Mouse (Mus musculus): ENCODE data around the gene Actg1. TPM values are rescaled to one million over a fixed set of nuclear protein-coding genes. Genes with fewer than 3 reads are reported as not detected.
A peak's percentile ranks its signal among the peaks of the same experiment; 100 is the strongest.

The Actg1 gene
- polyA plus RNA-seq, 1 experiment from 2014 or later = 2,814 TPM

DNA sequence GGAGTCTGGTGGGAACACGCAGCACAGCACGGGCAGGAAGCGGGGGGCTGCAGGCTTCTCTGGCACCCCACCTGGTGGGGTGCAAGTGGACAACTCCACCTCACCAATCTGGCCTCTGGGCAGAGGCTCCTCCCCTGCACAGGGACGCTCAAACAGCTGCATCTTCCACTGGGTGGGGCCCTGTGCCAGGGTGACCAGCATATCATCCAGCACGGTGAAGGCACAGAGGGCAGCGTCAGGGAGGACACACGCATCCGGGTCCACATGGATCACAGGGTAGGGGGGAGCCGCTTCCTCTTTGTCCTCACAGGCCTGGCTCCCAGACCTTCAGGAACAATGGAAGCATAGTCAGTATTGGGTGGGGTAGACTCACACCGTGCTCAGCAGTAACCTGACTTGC is 29.0 kb upstream of the Actg1 start:
- Histone ChIP-seq H3K9ac (replicated peaks) (peak overlapping the region; percentile 85), H3K4me3 (replicated peaks) (peak overlapping the region; percentile 94), H3K9me3 (no peaks in the 10 kb centered on the region), H3K27me3 (no peaks in the 10 kb centered on the region), H3K4me1 (replicated peaks) (peaks cover 22% of the 10 kb centered on the region), H3K27ac (no peak overlapping the region), H3K4me2 (peak overlapping the region; percentile 81), H3K36me3 (peaks cover 73% of the 10 kb centered on the region)
- 84% methylated on average over 10 of the region's 10 CpGs for WGBS
- no peak for ATAC-seq (ENCODE audit: insufficient number of reproducible peaks, insufficient read depth, low FRiP score, low TSS enrichment, low read depth)

DNA sequence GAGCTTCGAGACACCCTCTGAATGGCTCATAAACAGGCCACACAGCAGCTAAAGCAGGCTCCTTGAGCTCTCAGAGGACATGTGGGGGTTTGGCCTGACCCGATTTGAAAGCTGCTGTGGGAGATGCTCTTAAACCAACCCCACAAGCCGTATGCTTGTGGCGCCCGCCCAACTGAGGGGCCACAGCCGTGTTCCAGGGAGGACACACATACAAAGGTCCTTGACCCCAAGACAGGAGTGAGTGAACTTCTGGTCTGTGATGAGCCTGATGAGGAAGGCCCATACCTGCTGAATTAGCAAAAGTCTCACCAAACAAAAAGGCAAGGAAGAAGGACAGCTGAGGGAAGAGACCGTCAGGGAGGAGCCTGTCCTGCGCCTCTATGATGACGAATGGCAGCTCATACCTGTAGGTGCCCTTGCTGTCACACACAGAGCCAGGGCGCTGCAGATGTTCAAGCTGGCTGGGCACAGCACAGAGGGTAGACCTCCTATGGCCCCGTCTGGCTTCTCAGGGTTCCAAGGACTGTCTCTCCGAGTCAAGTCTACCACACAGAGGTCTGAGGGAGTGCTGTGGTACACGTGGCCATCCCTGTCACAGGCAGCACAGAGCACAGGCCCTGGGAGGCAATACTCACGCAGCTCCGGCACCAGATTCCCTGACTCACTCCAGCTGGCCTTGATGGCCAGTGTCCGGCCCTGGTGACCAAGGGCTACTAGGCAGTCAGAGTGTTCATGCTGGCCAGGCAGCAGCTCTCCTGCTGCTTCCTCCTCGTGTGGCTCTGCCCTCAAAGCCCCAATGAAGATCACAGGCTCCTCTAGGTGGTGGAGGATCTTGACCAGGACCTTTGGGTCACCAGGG is 28.2 kb upstream of the Actg1 start:
- H3K27me3 ChIP-seq = no peaks in the 10 kb centered on the region
- H3K9ac ChIP-seq (replicated peaks) = 0 out of 2 replicates have a peak overlapping the region, but pooled peaks have one; percentile 8
- no peak overlapping the region for H3K27ac ChIP-seq
- H3K9me3 ChIP-seq = no peaks in the 10 kb centered on the region
- ATAC-seq (ENCODE audit: insufficient number of reproducible peaks, insufficient read depth, low FRiP score, low TSS enrichment, low read depth) = no peak
- H3K4me3 ChIP-seq (replicated peaks) = no peak overlapping the region
- H3K36me3 ChIP-seq = peaks cover 73% of the 10 kb centered on the region
- peaks cover 22% of the 10 kb centered on the region for H3K4me1 ChIP-seq (replicated peaks)
- H3K4me2 ChIP-seq = peak overlapping the region; percentile 81; the same call in 1 of the 2 replicates
- 87% methylated on average over 17 of the region's 17 CpGs for WGBS

DNA sequence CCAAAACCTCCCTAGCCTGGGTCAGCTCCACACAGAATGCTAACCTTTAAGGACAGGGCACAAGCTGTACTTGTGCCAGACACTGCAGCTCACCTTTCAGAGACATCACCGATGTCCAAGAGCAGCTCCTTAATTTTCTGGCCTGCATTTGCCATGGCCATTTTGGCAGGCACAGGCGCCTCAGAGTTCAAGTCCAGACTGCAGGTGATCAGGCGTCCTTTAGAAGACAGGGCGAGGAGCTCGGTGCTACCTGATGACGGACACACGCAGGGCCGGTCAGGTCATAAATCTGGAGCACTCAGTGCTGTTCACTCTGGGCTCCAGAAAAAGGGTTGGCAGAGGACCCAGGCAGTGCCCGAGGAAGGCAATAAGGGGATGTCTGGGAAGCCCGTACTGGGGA is 27.0 kb upstream of the Actg1 start:
- 91% methylated on average over 10 of the region's 10 CpGs for WGBS
- Histone ChIP-seq H3K36me3 (peaks cover 73% of the 10 kb centered on the region), H3K27me3 (no peaks in the 10 kb centered on the region), H3K27ac (no peak overlapping the region), H3K4me3 (replicated peaks) (no peak overlapping the region), H3K9ac (replicated peaks) (no peak overlapping the region), H3K9me3 (no peaks in the 10 kb centered on the region), H3K4me1 (replicated peaks) (peaks cover 22% of the 10 kb centered on the region), H3K4me2 (no peak overlapping the region)
- ATAC-seq (ENCODE audit: insufficient number of reproducible peaks, insufficient read depth, low FRiP score, low TSS enrichment, low read depth) = no peak

DNA sequence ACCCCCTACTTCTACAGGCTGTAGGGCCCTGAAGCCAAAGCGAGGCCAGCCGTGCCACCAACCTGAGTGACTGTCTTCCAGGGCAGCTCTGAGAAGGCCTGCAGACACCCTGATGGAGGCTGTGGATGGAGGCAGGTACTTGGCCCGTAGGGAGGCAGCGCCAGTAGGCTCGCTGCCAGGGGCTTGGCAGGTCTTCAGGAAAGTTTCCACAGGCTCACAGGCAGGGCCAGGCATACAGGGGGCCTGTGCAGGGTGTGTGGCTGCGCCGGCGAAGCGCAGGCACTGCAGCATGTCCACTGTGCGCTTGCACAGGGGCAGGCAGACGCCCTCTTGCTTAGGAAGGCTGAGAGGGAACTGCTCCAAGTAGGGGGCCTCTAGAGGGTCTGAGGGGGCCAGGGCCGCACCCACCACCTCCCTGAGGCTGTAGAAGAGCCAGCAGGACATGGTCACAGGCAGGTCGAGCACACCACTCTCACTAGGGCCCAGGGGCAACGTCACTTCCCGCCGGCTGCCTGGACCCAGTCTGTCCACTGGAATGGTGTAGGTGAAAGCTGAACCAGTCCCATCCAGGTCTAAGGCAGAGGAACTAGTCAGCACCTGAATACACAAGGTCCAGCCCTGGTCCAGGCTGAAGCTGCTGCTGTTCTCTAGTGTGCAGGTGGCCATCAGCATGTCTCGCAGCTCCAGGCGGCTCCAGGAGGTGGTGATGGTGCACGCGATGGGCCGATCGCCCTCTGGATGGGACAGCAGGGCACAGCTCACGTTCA is 25.7 kb upstream of the Actg1 start:
- no peak for ATAC-seq (ENCODE audit: insufficient number of reproducible peaks, insufficient read depth, low FRiP score, low TSS enrichment, low read depth)
- no peak overlapping the region for H3K4me2 ChIP-seq
- H3K27ac ChIP-seq = no peak overlapping the region
- no peak overlapping the region for H3K4me3 ChIP-seq (replicated peaks)
- no peaks in the 10 kb centered on the region for H3K27me3 ChIP-seq
- peaks cover 82% of the 10 kb centered on the region for H3K36me3 ChIP-seq
- peaks cover 15% of the 10 kb centered on the region for H3K4me1 ChIP-seq (replicated peaks)
- H3K9me3 ChIP-seq = no peaks in the 10 kb centered on the region
- WGBS = 89% methylated on average over 23 of the region's 23 CpGs
- no peak overlapping the region for H3K9ac ChIP-seq (replicated peaks)

DNA sequence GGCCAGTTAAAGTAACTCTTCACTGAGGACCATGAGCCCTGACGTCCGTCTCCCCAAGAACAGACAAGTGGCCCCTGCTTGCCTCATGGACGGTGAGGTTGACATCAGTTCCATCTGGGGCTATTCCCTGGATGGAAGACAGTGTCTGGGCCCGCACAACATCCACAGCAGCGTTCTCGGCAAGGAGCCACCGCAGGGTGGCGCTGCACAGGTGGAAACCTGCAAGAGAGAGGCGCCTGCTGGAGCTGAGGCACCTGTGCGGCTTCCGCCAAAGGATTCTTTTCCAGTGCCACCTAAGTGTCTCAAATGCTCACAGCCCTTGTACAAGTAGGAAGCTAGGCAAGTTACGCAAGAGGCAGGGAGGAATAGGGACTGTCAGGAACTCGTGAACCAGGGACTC is 24.7 kb upstream of the Actg1 start:
- Histone ChIP-seq H3K27ac (no peak overlapping the region), H3K9me3 (no peaks in the 10 kb centered on the region), H3K9ac (replicated peaks) (no peak overlapping the region), H3K4me3 (replicated peaks) (no peak overlapping the region), H3K4me1 (replicated peaks) (peaks cover 10% of the 10 kb centered on the region), H3K4me2 (no peak overlapping the region), H3K36me3 (peaks cover 86% of the 10 kb centered on the region), H3K27me3 (no peaks in the 10 kb centered on the region)
- WGBS = 71% methylated on average over 13 of the region's 13 CpGs
- no peak for ATAC-seq (ENCODE audit: insufficient number of reproducible peaks, insufficient read depth, low FRiP score, low TSS enrichment, low read depth)

DNA sequence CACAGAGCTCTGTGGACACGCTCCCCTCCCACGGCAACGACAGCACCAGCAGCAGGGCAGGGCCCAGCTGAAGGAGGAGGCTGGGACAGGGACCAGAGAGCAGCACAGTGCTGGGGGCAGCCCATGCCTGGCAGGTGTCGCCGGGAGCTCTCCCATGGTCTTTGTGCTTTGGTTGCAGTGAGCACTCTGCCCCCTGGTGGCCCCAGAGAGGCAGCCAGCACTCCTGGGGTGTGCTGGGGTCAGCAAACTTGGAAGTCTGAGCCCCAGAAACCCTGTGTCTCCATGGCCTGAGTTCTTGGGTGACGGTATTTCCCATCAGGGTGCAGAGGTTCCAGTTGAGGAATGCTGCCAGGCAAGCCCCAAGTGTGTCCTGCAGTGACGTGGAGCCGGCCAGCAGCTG is 21.3 kb upstream of the Actg1 start:
- peaks cover 60% of the 10 kb centered on the region for H3K36me3 ChIP-seq
- WGBS = 40% methylated on average over 8 of the region's 8 CpGs
- peak; percentile 67; the same call in 1 of the 2 replicates for ATAC-seq (ENCODE audit: insufficient number of reproducible peaks, insufficient read depth, low FRiP score, low TSS enrichment, low read depth)
- peak overlapping the region; percentile 37; the same call in 1 of the 2 replicates for H3K9ac ChIP-seq (replicated peaks)
- H3K27ac ChIP-seq = peak overlapping the region; percentile 50; the same call in 1 of the 2 replicates
- 0 out of 2 replicates have a peak, but pooled peaks cover 4% of the 10 kb centered on the region for H3K4me1 ChIP-seq (replicated peaks)
- H3K9me3 ChIP-seq = no peaks in the 10 kb centered on the region
- no peaks in the 10 kb centered on the region for H3K27me3 ChIP-seq
- no peak overlapping the region for H3K4me2 ChIP-seq
- no peak overlapping the region for H3K4me3 ChIP-seq (replicated peaks)

DNA sequence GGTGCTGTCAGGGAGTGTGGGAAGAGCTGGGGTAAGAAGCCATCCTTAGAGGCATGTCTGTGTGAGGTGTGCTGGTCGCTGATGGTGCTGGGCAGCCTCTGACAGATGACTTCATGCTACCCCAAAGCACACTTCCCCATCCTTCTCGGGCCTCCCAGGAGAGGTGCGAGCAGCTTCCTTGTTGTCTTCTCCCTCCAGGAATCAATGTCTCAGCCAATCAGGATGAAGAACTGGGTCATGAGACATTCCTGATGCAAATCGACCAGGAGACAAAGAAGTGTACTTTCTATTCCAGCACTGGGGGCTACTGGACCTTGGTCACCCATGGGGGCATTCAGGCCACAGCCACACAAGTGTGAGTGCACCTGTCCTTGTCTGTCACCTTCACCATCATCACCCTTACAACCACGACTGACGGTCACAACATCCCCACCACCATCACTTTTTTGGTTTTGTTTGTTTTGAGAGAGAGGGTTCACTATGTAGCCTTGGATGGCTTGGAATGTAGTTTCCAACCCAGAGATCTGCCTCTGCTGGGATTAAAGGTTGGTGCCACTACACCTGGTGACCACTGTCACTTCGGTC is 18.2 kb upstream of the Actg1 start:
- WGBS = 35% methylated on average over 7 of the region's 7 CpGs

DNA sequence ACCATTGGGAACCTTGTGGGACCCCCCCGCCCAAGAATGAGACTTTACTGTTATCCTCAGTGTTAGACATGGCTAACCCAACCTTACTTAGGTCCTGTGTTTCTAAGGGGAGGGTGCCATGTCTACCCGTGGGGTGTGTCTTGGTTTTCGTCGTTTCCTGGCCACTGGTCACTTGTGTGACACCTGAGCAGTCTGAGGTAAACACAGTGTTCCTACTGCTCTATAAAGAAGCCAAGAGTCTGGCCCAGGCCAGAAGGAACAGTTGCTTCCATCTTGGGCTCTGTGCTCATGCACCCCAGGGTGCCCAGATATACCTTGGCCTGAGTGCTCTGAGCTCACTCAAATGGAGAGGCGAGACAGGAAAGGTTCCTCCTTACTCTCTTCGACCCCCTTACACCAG is 14.5 kb upstream of the Actg1 start:
- ATAC-seq (ENCODE audit: insufficient number of reproducible peaks, insufficient read depth, low FRiP score, low TSS enrichment, low read depth) = no peak
- Histone ChIP-seq H3K9ac (replicated peaks) (no peak overlapping the region), H3K4me3 (replicated peaks) (no peak overlapping the region), H3K36me3 (no peaks in the 10 kb centered on the region), H3K9me3 (no peaks in the 10 kb centered on the region), H3K27me3 (0 out of 2 replicates have a peak, but pooled peaks cover 2% of the 10 kb centered on the region), H3K4me1 (replicated peaks) (peaks cover 58% of the 10 kb centered on the region), H3K4me2 (no peak overlapping the region; the same call in 1 of the 2 replicates), H3K27ac (no peak overlapping the region)
- 83% methylated on average over 6 of the region's 6 CpGs for WGBS

More for the DNA sequence above, 18.2 kb upstream of the Actg1 start:
- Histone ChIP-seq H3K9ac (replicated peaks) (no peak overlapping the region), H3K4me2 (no peak overlapping the region), H3K4me3 (replicated peaks) (no peak overlapping the region), H3K4me1 (replicated peaks) (peaks cover 21% of the 10 kb centered on the region; the same call in 1 of the 2 replicates), H3K9me3 (no peaks in the 10 kb centered on the region), H3K27me3 (0 out of 2 replicates have a peak, but pooled peaks cover 1% of the 10 kb centered on the region), H3K27ac (no peak overlapping the region), H3K36me3 (peaks cover 28% of the 10 kb centered on the region)
- ATAC-seq (ENCODE audit: insufficient number of reproducible peaks, insufficient read depth, low FRiP score, low TSS enrichment, low read depth) = no peak

DNA sequence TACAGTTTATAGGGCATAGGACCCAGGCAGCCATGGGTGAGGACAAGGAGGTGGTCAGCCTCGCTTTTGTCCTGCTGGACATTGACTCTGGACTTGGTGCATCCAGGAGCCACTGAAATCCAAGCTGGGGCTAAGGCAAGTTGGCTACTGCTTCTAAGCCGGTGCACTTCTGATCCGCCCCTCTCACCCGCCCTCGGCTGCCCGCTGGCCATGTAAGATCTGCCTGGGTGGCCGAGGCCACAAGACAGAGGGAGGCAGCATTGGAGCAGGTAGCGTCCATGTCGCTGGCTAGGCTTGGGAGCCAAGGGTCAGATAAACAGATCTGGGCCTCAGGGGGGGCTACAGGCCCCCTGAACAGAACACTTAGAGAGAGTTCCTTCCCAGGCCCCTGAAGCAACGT is 13.0 kb upstream of the Actg1 start, which contains the start of gene Fscn2:
Fscn2 (plus strand) TSS at position 240 of the 400 bp plus-strand sequence.
- no peaks in the 10 kb centered on the region for H3K9me3 ChIP-seq
- 0 out of 2 replicates have a peak within 1 kb of the TSS, but pooled peaks have one; percentile 9 for H3K9ac ChIP-seq (replicated peaks)
- H3K4me2 ChIP-seq = no peak within 1 kb of the TSS; the same call in 1 of the 2 replicates
- no peak within 1 kb of the TSS for H3K4me3 ChIP-seq (replicated peaks)
- 0 out of 2 replicates have a peak, but pooled peaks cover 2% of the 10 kb centered on the region for H3K27me3 ChIP-seq
- H3K27ac ChIP-seq = no peak within 1 kb of the TSS
- 67% methylated on average over 10 of the region's 10 CpGs for WGBS
- no peaks in the 10 kb centered on the region for H3K36me3 ChIP-seq
- no peak for ATAC-seq (ENCODE audit: insufficient number of reproducible peaks, insufficient read depth, low FRiP score, low TSS enrichment, low read depth)
- peaks cover 66% of the 10 kb centered on the region for H3K4me1 ChIP-seq (replicated peaks)

DNA sequence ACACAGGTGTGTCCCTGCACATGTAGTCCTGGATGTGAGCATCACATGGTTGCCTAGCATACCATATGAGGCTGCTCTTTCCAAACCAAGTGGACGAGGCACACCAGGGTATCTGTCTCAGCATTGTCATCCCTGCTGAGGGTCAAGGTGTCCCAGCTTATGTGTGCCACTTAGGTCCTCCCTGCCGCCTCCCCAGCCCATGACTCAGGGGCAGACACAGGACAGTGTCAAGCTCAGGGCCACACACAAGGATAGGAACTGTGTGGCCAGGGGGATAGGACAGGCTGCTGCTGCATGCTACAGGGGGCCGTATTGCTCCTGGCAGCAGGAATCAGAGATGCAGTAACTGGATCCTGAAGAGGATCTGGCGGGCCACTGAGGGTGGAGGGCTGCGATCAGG is 12.4 kb upstream of the Actg1 start:
- Histone ChIP-seq H3K36me3 (no peaks in the 10 kb centered on the region), H3K4me3 (replicated peaks) (no peak overlapping the region), H3K9ac (replicated peaks) (0 out of 2 replicates have a peak overlapping the region, but pooled peaks have one; percentile 9), H3K27ac (no peak overlapping the region), H3K9me3 (no peaks in the 10 kb centered on the region), H3K4me1 (replicated peaks) (peaks cover 66% of the 10 kb centered on the region), H3K4me2 (no peak overlapping the region), H3K27me3 (0 out of 2 replicates have a peak, but pooled peaks cover 2% of the 10 kb centered on the region)
- 68% methylated on average over 5 of the region's 5 CpGs for WGBS
- no peak; the same call in 1 of the 2 replicates for ATAC-seq (ENCODE audit: insufficient number of reproducible peaks, insufficient read depth, low FRiP score, low TSS enrichment, low read depth)

Data from limb, embryonic 12.5 days (tissue).